Comparison of ENCODE assay signal across 17 mouse cellular contexts in the genomic region with DNA sequence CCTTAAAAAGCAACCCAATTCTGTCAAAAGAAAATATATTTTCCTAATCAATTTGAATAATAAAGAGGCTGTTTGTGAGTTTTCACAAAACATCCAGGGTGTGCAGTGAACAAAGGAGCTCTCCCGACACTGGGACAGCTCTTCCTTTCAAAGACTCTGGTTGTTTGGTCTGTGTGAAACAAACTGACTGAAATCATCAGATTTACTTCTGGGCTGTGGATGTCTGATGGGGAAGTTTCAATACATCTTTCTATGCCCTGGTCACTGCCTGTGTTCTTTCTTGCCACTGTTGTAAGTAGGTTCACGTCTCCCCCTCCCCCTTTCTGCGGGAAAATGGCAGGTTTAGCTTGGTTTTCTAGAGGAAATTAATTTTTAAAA.
DNase-seq lines count a peak whose midpoint lies in the region; ATAC-seq and TF ChIP-seq lines count a peak whose summit lies in the region.
"Had no signal": no experiment of that assay in that cellular context is flagged by ENCODE, and none has a peak within 500 bp of the region (broad histone marks: within the 10 kb centered on the region; RNA-seq: fewer than 3 reads in every experiment).

No protein-coding gene starts in this region.

- H3K36me3 ChIP-seq in kidney, embryonic 16.5 days (ENCODE audit: insufficient read depth, low read length) = no peaks in the 10 kb centered on the region
- H3K36me3 ChIP-seq in forebrain, embryonic 12.5 days (replicated peaks) = no peaks in the 10 kb centered on the region
- no peaks in the 10 kb centered on the region for H3K36me3 ChIP-seq in hindbrain, embryonic 11.5 days (ENCODE audit: control insufficient read depth, insufficient read depth, low read length)
- H3K36me3 ChIP-seq in midbrain, postnatal 0 days (ENCODE audit: insufficient read depth, low read length) = no peaks in the 10 kb centered on the region
- H3K36me3 ChIP-seq: embryonic facial prominence, embryonic 13.5 days; limb, embryonic 12.5 days had no signal

- peak; percentile 2 for DNase-seq in kidney, adult 18-20 months
- DNase-seq in hindbrain, embryonic 11.5 days (ENCODE audit: low spot score) = peak; percentile 18
- no peak for DNase-seq in midbrain, postnatal 0 days (ENCODE audit: low spot score)
- no peak for DNase-seq in lung, adult 2 months
- no peak for DNase-seq in cerebellum, postnatal 36 days
- DNase-seq in cerebellum, postnatal 4 days (ENCODE audit: low spot score in 2 of 2) = no peak
- DNase-seq: B cell, adult 2 months; cerebellum, postnatal 14 days; heart, postnatal 4 days; lung, postnatal 14 days had no signal

- no peak overlapping the region for H3K4me2 ChIP-seq in kidney, embryonic 16.5 days (replicated peaks; ENCODE audit: low read depth, low read length)
- no peak overlapping the region for H3K4me2 ChIP-seq in forebrain, embryonic 12.5 days
- H3K4me2 ChIP-seq in hindbrain, embryonic 11.5 days (replicated peaks; ENCODE audit: low read depth, low read length) = no peak overlapping the region
- H3K4me2 ChIP-seq in midbrain, postnatal 0 days (ENCODE audit: low read depth, low read length, poor library complexity, severe bottlenecking) = no peak overlapping the region
- H3K4me2 ChIP-seq: embryonic facial prominence, embryonic 13.5 days; heart, embryonic 12.5 days; limb, embryonic 12.5 days had no signal

- 80% methylated on average over 3 of the region's 3 CpGs for WGBS in kidney, embryonic 16.5 days
- WGBS in forebrain, embryonic 12.5 days = 46% methylated on average over 3 of the region's 3 CpGs
- WGBS in hindbrain, embryonic 11.5 days = 59% methylated on average over 3 of the region's 3 CpGs
- WGBS in midbrain, postnatal 0 days = 53% methylated on average over 3 of the region's 3 CpGs
- WGBS in lung, adult 2 months = 83% methylated on average over 3 of the region's 3 CpGs

- no peak for TF ChIP-seq CTCF in midbrain, postnatal 0 days (IDR thresholded peaks at IDR 0.05)
- TF ChIP-seq CTCF in lung, adult 2 months (IDR thresholded peaks at IDR 0.05; ENCODE audit: insufficient read depth, low read length) = no peak

- no peak overlapping the region for H3K4me3 ChIP-seq in kidney, embryonic 16.5 days (ENCODE audit: low read length)
- H3K4me3 ChIP-seq in forebrain, embryonic 12.5 days (replicated peaks) = no peak overlapping the region
- H3K4me3 ChIP-seq in hindbrain, embryonic 11.5 days (ENCODE audit: low read depth, low read length) = no peak overlapping the region
- no peak overlapping the region for H3K4me3 ChIP-seq in midbrain, postnatal 0 days (ENCODE audit: low read depth, low read length)
- no peak overlapping the region for H3K4me3 ChIP-seq in lung, adult 2 months (replicated peaks; ENCODE audit: extremely low read depth, low read depth, low read length)
- H3K4me3 ChIP-seq: embryonic facial prominence, embryonic 13.5 days; heart, embryonic 12.5 days; limb, embryonic 12.5 days had no signal

- no peak for ATAC-seq in kidney, embryonic 16.5 days (ENCODE audit: low FRiP score, low TSS enrichment)
- ATAC-seq in forebrain, embryonic 12.5 days (ENCODE audit: low FRiP score) = peak; percentile 21; the same call in 1 of the 2 replicates
- ATAC-seq in hindbrain, embryonic 11.5 days (ENCODE audit: low FRiP score) = peak; percentile 62; the same call in 1 of the 2 replicates
- ATAC-seq in midbrain, postnatal 0 days (ENCODE audit: low FRiP score) = 0 out of 2 replicates have a peak, but pooled peaks have one; percentile 32

- no peak for TF ChIP-seq POLR2A in lung, adult 2 months (IDR thresholded peaks at IDR 0.05; ENCODE audit: borderline replicate concordance, extremely low read depth, low read depth, low read length)

- no peaks in the 10 kb centered on the region for H3K27me3 ChIP-seq in kidney, embryonic 16.5 days (ENCODE audit: insufficient read depth, low read length)
- no peaks in the 10 kb centered on the region for H3K27me3 ChIP-seq in forebrain, embryonic 12.5 days
- no peaks in the 10 kb centered on the region for H3K27me3 ChIP-seq in hindbrain, embryonic 11.5 days (ENCODE audit: control insufficient read depth, insufficient read depth, low read length)
- H3K27me3 ChIP-seq in midbrain, postnatal 0 days (ENCODE audit: insufficient read depth, low read length) = no peaks in the 10 kb centered on the region
- H3K27me3 ChIP-seq: embryonic facial prominence, embryonic 13.5 days; heart, embryonic 12.5 days; limb, embryonic 12.5 days; Patski had no signal

- H3K9ac ChIP-seq in kidney, embryonic 16.5 days (replicated peaks; ENCODE audit: low read length) = no peak overlapping the region
- no peak overlapping the region for H3K9ac ChIP-seq in forebrain, embryonic 12.5 days
- H3K9ac ChIP-seq in hindbrain, embryonic 11.5 days (ENCODE audit: low read depth, low read length) = no peak overlapping the region
- H3K9ac ChIP-seq in midbrain, postnatal 0 days (replicated peaks; ENCODE audit: low read length, poor library complexity, severe bottlenecking) = no peak overlapping the region
- H3K9ac ChIP-seq: embryonic facial prominence, embryonic 13.5 days; heart, embryonic 12.5 days; limb, embryonic 12.5 days; liver, embryonic 14.5 days had no signal

- no peaks in the 10 kb centered on the region for H3K9me3 ChIP-seq in kidney, embryonic 16.5 days (ENCODE audit: low read length)
- H3K9me3 ChIP-seq in forebrain, embryonic 12.5 days = no peaks in the 10 kb centered on the region
- no peaks in the 10 kb centered on the region for H3K9me3 ChIP-seq in hindbrain, embryonic 11.5 days (ENCODE audit: control insufficient read depth, low read length)
- no peaks in the 10 kb centered on the region for H3K9me3 ChIP-seq in midbrain, postnatal 0 days (ENCODE audit: low read length)
- H3K9me3 ChIP-seq: embryonic facial prominence, embryonic 13.5 days; heart, embryonic 12.5 days; limb, embryonic 12.5 days had no signal

- H3K27ac ChIP-seq in kidney, embryonic 16.5 days (ENCODE audit: low read length) = no peak overlapping the region
- peak overlapping the region; percentile 54; the same call in 1 of the 2 replicates for H3K27ac ChIP-seq in forebrain, embryonic 12.5 days
- no peak overlapping the region for H3K27ac ChIP-seq in hindbrain, embryonic 11.5 days (ENCODE audit: low read depth, low read length)
- no peak overlapping the region for H3K27ac ChIP-seq in midbrain, postnatal 0 days (ENCODE audit: low read depth, low read length)
- H3K27ac ChIP-seq: embryonic facial prominence, embryonic 13.5 days; limb, embryonic 12.5 days; liver, embryonic 14.5 days had no signal

- H3K4me1 ChIP-seq in kidney, embryonic 16.5 days (ENCODE audit: insufficient read depth, low read length) = peaks cover 26% of the 10 kb centered on the region
- peaks cover 25% of the 10 kb centered on the region for H3K4me1 ChIP-seq in forebrain, embryonic 12.5 days
- H3K4me1 ChIP-seq in hindbrain, embryonic 11.5 days (replicated peaks; ENCODE audit: control insufficient read depth, insufficient read depth, low read length) = 0 out of 2 replicates have a peak, but pooled peaks cover 2% of the 10 kb centered on the region
- H3K4me1 ChIP-seq in midbrain, postnatal 0 days (ENCODE audit: insufficient read depth, low read length) = no peaks in the 10 kb centered on the region
- peaks cover 3% of the 10 kb centered on the region; the same call in 1 of the 2 replicates for H3K4me1 ChIP-seq in lung, adult 2 months (ENCODE audit: control insufficient read depth, insufficient read depth, low read length)
- H3K4me1 ChIP-seq: limb, embryonic 12.5 days had no signal

Comparison
In these comparisons a context has a peak if more than half of its experiments do, and no peak if none do; other contexts are left out.
1. DNase-seq: peak in kidney, adult 18-20 months (single experiment) and hindbrain, embryonic 11.5 days (single experiment); none in midbrain, postnatal 0 days (single experiment), lung, adult 2 months (single experiment), cerebellum, postnatal 36 days (0 of 2) and cerebellum, postnatal 4 days (0 of 2).